Mouse (Mus musculus): Measurements from ENCODE around the gene Pm20d1. TPM values are rescaled to one million over a fixed set of nuclear protein-coding genes. Genes with fewer than 3 reads are reported as not detected.
A peak's percentile ranks its signal among the peaks of the same experiment; 100 is the strongest.

Pm20d1 gene
- polyA plus RNA-seq (2015; fragmentation: Nextera tagmentation; extraction: Ambion mirVana) = 0.22 and 0.29 TPM in 2 replicates

DNA sequence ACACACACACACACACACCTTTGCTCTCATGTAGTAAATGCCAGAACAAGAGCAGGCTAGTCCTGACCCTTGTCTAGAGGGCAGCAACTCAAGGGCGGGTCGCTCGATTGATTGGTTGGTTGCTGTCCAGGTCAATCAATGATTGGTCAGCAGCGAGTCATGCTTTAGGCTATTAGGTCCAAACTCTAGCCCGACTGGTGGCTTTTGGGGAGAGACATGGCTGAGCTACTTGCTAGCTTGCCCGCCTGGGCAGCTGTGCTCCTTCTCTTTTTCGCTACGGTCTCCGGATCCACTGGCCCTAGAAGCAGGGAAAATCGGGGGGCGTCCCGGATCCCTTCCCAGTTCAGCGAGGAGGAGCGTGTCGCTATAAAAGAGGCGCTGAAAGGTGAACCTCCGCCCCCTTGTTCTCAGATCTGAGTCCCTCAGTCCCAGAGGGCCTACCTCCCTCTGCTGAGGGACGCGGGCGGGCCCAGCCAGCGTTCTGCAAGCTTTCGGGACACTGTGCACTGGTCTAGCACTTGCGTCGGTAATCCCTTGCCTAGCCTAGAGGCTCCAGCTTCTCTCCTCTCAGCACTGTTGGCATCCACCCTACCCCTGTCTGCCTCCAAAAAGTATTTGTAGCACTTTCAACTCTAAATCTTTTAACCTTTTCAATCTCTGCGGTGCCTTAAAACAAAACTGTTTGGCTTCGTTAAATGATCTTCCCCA, at the start of gene Pm20d1:
TSS of gene Pm20d1 (plus strand) at position 180 of the 708 bp plus-strand sequence.
- Histone ChIP-seq H3K36me3 (replicated peaks) (no peaks in the 10 kb centered on the region), H3K27me3 (replicated peaks) (0 out of 2 replicates have a peak, but pooled peaks cover 4% of the 10 kb centered on the region), H3K9me3 (no peaks in the 10 kb centered on the region), H3K9ac (peak within 1 kb of the TSS; percentile 22; the same call in 1 of the 2 replicates), H3K4me3 (peak within 1 kb of the TSS; percentile 25), H3K27ac (no peak within 1 kb of the TSS), H3K4me2 (peak within 1 kb of the TSS; percentile 51), H3K4me1 (peaks cover 8% of the 10 kb centered on the region; the same call in 1 of the 2 replicates)
- no peak for ATAC-seq (replicated peaks)
- WGBS = 7% methylated on average over 26 of the region's 26 CpGs

- whole genome bisulfite sequencing = 51% methylated on average over 2 of the region's 2 CpGs
- Histone ChIP-seq H3K27me3 (replicated peaks) (no peaks in the 10 kb centered on the region), H3K27ac (no peak overlapping the region), H3K9me3 (no peaks in the 10 kb centered on the region), H3K4me3 (no peak overlapping the region), H3K4me2 (no peak overlapping the region), H3K4me1 (no peaks in the 10 kb centered on the region), H3K9ac (no peak overlapping the region), H3K36me3 (replicated peaks) (no peaks in the 10 kb centered on the region)
- ATAC-seq (replicated peaks) = no peak
These were observed 49.4 kb upstream of the Pm20d1 start for GRCm38 (mm10) chr1:131747761-131748160.

- Histone ChIP-seq H3K36me3 (replicated peaks) (no peaks in the 10 kb centered on the region), H3K4me3 (no peak overlapping the region), H3K27me3 (replicated peaks) (no peaks in the 10 kb centered on the region), H3K27ac (no peak overlapping the region), H3K4me1 (no peaks in the 10 kb centered on the region), H3K4me2 (no peak overlapping the region), H3K9me3 (no peaks in the 10 kb centered on the region), H3K9ac (no peak overlapping the region)
- ATAC-seq (replicated peaks) = no peak
- WGBS = 88% methylated on average over 2 of the region's 2 CpGs
These were observed 48.5 kb upstream of the Pm20d1 start for GRCm38 (mm10) chr1:131748636-131749035.

DNA sequence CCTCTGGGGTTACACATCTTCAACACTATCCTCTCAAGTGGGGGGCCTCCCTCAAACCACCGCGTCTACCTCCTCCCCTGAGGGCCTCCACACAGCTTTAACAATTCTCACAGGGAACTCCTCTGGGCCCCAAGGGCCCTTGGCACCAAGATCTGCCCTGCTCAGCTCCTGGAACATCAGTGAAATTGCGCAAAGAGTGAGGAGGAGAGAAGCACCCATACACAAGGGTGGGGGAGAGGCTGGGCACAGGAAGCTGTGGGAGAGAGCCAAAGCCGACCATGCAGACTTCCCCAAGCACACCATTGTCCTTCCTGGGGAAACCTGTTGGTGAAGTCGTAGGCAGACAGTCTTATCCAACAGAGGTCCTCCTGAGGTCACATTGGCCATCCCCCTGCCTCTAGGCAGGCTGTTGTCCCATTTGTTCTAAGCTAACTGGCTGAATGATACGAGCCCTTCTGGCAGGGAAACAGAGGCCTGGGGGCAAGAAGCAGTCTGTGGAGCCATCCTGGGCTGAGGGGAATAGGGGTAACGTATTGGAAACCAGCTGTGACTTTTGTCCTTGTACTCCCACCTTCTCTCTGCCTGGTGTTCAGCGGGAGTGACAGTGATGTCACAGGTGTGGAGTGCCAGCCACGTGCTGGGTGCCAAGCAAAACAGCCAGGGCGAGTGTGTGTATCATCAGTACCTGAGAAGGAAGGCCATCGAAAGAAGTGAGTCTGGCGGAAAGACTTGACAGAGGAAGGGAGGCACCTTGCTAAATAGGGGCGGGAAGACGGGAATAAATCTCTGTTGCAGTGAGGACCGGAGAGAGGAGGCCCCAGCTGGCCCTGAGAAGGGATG, 47.3 kb upstream of the Pm20d1 start:
- 82% methylated on average over 15 of the region's 15 CpGs for WGBS
- H3K9ac ChIP-seq = no peak overlapping the region

DNA sequence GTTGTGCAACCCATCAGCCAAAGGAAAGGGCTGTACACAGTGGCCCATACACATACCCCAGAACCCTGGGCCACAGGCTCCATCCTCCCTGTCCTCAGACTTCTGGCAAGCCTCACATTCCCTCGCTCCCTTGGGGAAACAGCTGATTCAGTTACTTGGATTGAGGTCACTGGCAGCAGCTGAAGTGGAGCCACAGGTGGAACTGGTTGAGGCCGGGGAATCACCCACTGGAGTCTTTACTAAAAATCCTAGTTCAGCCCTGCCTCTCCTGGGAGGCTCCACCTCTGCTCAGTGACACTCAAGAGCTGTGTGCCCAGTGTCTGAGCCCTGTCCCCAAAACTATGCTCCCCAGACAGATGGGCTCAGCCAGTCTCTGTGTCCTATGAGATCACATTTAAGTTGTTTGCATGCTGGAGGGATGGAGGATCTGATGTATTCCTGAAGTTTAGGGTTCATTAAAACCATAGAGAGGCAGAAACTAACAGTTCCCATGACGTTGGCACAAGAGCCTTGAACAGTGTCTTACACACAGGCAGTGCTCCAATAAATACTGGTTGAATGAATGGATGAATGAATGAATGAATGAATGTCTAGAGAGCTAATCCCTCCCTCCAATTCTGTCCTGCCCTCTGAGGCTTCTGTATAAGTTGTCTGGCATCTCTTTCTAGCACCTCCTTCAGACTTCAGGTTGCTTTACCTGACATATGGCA, 45.8 kb upstream of the Pm20d1 start:
- Histone ChIP-seq H3K36me3 (replicated peaks) (no peaks in the 10 kb centered on the region), H3K4me3 (no peak overlapping the region), H3K27me3 (replicated peaks) (no peaks in the 10 kb centered on the region), H3K9ac (no peak overlapping the region), H3K27ac (no peak overlapping the region), H3K9me3 (no peaks in the 10 kb centered on the region), H3K4me2 (no peak overlapping the region), H3K4me1 (no peaks in the 10 kb centered on the region)
- WGBS = 70% methylated on average over 3 of the region's 3 CpGs
- no peak for ATAC-seq (replicated peaks)

More for the DNA sequence above, 47.3 kb upstream of the Pm20d1 start:
- Histone ChIP-seq H3K4me2 (no peak overlapping the region), H3K27me3 (replicated peaks) (no peaks in the 10 kb centered on the region), H3K4me1 (no peaks in the 10 kb centered on the region), H3K4me3 (no peak overlapping the region), H3K9me3 (no peaks in the 10 kb centered on the region), H3K27ac (no peak overlapping the region), H3K36me3 (replicated peaks) (no peaks in the 10 kb centered on the region)
- no peak for ATAC-seq (replicated peaks)

- Histone ChIP-seq H3K36me3 (replicated peaks) (no peaks in the 10 kb centered on the region), H3K4me3 (no peak overlapping the region), H3K27me3 (replicated peaks) (no peaks in the 10 kb centered on the region), H3K4me1 (no peaks in the 10 kb centered on the region), H3K4me2 (no peak overlapping the region), H3K9me3 (no peaks in the 10 kb centered on the region), H3K9ac (no peak overlapping the region), H3K27ac (no peak overlapping the region)
- 61% methylated on average over 10 of the region's 10 CpGs for WGBS
- ATAC-seq (replicated peaks) = no peak
These were observed 45.3 kb upstream of the Pm20d1 start for GRCm38 (mm10) chr1:131751891-131752311.

- ATAC-seq (replicated peaks) = no peak
- Histone ChIP-seq H3K9ac (no peak overlapping the region), H3K36me3 (replicated peaks) (no peaks in the 10 kb centered on the region), H3K9me3 (no peaks in the 10 kb centered on the region), H3K27me3 (replicated peaks) (no peaks in the 10 kb centered on the region), H3K4me2 (no peak overlapping the region), H3K4me3 (no peak overlapping the region), H3K4me1 (no peaks in the 10 kb centered on the region), H3K27ac (no peak overlapping the region)
- WGBS = 85% methylated on average over 3 of the region's 3 CpGs
These were observed 42.9 kb upstream of the Pm20d1 start for GRCm38 (mm10) chr1:131754212-131754829.

DNA sequence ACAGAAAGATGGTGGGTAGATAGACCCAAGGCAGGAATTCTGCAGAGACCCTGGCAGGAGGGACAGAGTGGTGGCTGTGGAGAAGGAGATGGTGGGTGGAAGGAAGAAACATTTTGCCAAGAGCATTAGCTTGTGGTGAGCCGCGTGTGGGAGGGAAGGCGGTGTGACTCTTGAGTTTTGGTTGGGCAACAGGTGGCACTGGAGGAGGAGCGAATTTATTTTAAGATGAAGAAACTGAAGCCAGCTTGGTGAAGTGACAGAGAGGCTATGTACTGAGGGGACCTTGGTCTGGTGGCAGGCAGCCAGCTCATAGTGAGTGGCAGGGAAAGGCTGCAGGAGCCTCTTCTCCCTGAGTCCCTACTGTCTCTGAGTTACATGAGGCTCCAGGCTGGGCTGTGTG, 42.3 kb upstream of the Pm20d1 start:
- Histone ChIP-seq H3K9ac (no peak overlapping the region), H3K4me3 (no peak overlapping the region), H3K4me1 (no peaks in the 10 kb centered on the region), H3K27ac (no peak overlapping the region), H3K27me3 (replicated peaks) (no peaks in the 10 kb centered on the region), H3K4me2 (no peak overlapping the region), H3K9me3 (no peaks in the 10 kb centered on the region), H3K36me3 (replicated peaks) (no peaks in the 10 kb centered on the region)
- ATAC-seq (replicated peaks) = no peak
- 95% methylated on average over 4 of the region's 4 CpGs for WGBS

- Histone ChIP-seq H3K4me2 (no peak overlapping the region), H3K27me3 (replicated peaks) (no peaks in the 10 kb centered on the region), H3K4me1 (no peaks in the 10 kb centered on the region), H3K9me3 (no peaks in the 10 kb centered on the region), H3K4me3 (no peak overlapping the region), H3K36me3 (replicated peaks) (no peaks in the 10 kb centered on the region), H3K9ac (no peak overlapping the region), H3K27ac (no peak overlapping the region)
- WGBS = 92% methylated on average over 6 of the region's 6 CpGs
- no peak for ATAC-seq (replicated peaks)
These were observed 40.0 kb upstream of the Pm20d1 start for GRCm38 (mm10) chr1:131757211-131757610.

GRCm38 (mm10) chr1:131758796-131759195, 38.4 kb upstream of the Pm20d1 start:
- Histone ChIP-seq H3K36me3 (replicated peaks) (no peaks in the 10 kb centered on the region), H3K4me1 (no peaks in the 10 kb centered on the region), H3K27ac (no peak overlapping the region), H3K27me3 (replicated peaks) (no peaks in the 10 kb centered on the region), H3K9ac (no peak overlapping the region), H3K4me2 (no peak overlapping the region), H3K4me3 (no peak overlapping the region), H3K9me3 (no peaks in the 10 kb centered on the region)
- ATAC-seq (replicated peaks) = no peak
- WGBS = 34% methylated on average over 7 of the region's 7 CpGs

GRCm38 (mm10) chr1:131759667-131760427, 37.3 kb upstream of the Pm20d1 start:
- Histone ChIP-seq H3K27me3 (replicated peaks) (no peaks in the 10 kb centered on the region), H3K4me1 (no peaks in the 10 kb centered on the region), H3K36me3 (replicated peaks) (no peaks in the 10 kb centered on the region), H3K4me3 (no peak overlapping the region), H3K9ac (no peak overlapping the region), H3K9me3 (no peaks in the 10 kb centered on the region), H3K4me2 (no peak overlapping the region), H3K27ac (no peak overlapping the region)
- ATAC-seq (replicated peaks) = no peak
- 64% methylated on average over 9 of the region's 9 CpGs for WGBS
